Mouse (Mus musculus): ENCODE measurements around the gene Slc47a2. TPM values are rescaled to one million over a fixed set of nuclear protein-coding genes. Genes with fewer than 3 reads are reported as not detected.
A peak's percentile ranks its signal among the peaks of the same experiment; 100 is the strongest.

Gene Slc47a2
- polyA plus RNA-seq (2014; fragmentation: Nextera tagmentation; extraction: Ambion mirVana), result 0.07 TPM in 1 of 2 replicates, not detected in the other

DNA sequence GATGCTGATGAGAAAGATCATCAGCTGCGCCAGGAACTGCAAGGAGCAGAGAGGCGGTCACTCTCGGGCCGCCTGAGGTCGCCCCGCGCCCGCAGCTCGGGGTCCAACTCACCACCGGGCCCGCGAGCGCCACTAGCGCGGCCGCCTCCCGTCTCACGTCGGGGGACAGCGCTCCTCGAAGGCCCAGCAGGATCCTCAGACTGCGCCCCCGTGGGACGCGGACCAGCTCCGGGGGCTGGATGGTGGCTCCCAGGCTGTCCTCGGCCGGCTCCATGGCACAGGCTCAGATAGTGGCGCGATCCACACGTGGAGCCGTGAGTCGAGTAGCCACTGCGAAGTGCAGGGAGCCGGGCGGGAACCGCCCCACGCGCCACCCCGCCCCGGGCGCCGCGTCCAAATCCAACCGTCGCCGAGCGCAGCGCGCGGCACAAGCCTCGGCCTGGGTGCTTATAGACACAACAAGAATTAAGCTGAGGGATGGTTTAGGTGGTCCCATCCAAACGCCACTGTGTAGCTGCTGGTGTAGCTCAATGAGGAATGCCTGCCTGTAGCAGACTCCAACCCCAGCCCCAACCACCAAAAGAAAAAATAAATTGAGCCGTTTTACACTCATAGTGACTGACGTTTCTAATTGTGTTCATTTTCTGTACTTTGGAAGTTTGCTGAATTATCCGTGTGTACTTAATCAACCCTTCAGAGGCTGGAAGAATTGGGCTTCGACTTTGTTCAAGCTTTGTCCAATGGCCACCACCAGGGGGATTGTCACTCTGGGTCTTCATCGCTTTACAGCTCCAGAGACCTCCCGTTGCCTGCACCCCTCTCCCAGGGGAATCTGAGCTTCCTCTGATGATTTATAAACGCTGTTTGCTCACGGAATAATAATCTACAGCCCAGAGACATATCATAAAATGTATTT, at the start of gene Slc47a2:
TSS of gene Slc47a2 (minus strand) at position 356 of the 916 bp plus-strand sequence.
- H3K4me1 ChIP-seq (replicated peaks; ENCODE audit: control insufficient read depth, insufficient read depth, low read length), result 0 out of 2 replicates have a peak, but pooled peaks cover 4% of the 10 kb centered on the region
- H3K9ac ChIP-seq (ENCODE audit: low read depth, low read length), result no peak within 1 kb of the TSS
- no peaks in the 10 kb centered on the region for H3K9me3 ChIP-seq (ENCODE audit: control insufficient read depth, low read length)
- no peaks in the 10 kb centered on the region for H3K36me3 ChIP-seq (ENCODE audit: control insufficient read depth, insufficient read depth, low read length)
- peaks cover 44% of the 10 kb centered on the region for H3K27me3 ChIP-seq (replicated peaks; ENCODE audit: control insufficient read depth, insufficient read depth, low read length)
- no peak for ATAC-seq (replicated peaks; ENCODE audit: low FRiP score)
- no peak for DNase-seq (ENCODE audit: low spot score)
- WGBS, result 9% methylated on average over 61 of the region's 61 CpGs
- peak within 1 kb of the TSS; percentile 65 for H3K4me2 ChIP-seq
- H3K27ac ChIP-seq (ENCODE audit: low read depth, low read length), result no peak within 1 kb of the TSS
- peak within 1 kb of the TSS; percentile 43 for H3K4me3 ChIP-seq (ENCODE audit: low read depth, low read length)

GRCm38 (mm10) chr11:61388936-61389335, 46.3 kb upstream of the Slc47a2 start:
- no peaks in the 10 kb centered on the region for H3K9me3 ChIP-seq (ENCODE audit: control insufficient read depth, low read length)
- WGBS, result 64% methylated on average over 4 of the region's 4 CpGs
- no peak overlapping the region for H3K4me3 ChIP-seq (ENCODE audit: low read depth, low read length)
- DNase-seq (ENCODE audit: low spot score) (no peak), ATAC-seq (replicated peaks; ENCODE audit: low FRiP score) (no peak)
- no peak overlapping the region for H3K9ac ChIP-seq (ENCODE audit: low read depth, low read length)
- no peaks in the 10 kb centered on the region for H3K36me3 ChIP-seq (ENCODE audit: control insufficient read depth, insufficient read depth, low read length)
- no peaks in the 10 kb centered on the region for H3K27me3 ChIP-seq (replicated peaks; ENCODE audit: control insufficient read depth, insufficient read depth, low read length)
- no peak overlapping the region for H3K4me2 ChIP-seq
- H3K4me1 ChIP-seq (replicated peaks; ENCODE audit: control insufficient read depth, insufficient read depth, low read length), result no peaks in the 10 kb centered on the region
- H3K27ac ChIP-seq (ENCODE audit: low read depth, low read length), result no peak overlapping the region

DNA sequence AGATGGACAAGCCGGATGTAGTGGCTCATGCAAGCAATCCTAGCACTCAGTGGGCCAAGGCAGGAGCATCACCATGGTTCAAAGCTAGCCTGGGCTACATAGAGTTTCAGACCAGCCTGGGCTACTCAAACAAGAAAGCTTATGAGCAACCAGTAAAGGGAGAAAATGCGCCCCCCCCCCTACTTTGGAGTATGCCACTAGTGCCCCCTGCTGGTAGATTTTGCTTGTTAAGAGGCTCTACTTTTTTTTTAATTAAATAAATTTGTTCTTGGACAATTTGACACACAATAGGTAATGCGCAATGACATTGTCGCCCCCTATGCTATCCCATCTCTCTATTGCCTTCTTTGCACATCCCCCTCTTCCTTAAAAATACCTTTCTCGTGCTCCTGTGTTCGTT, 45.4 kb upstream of the Slc47a2 start:
- 57% methylated on average over 6 of the region's 6 CpGs for WGBS
- Histone ChIP-seq H3K4me2 (no peak overlapping the region), H3K4me3 (ENCODE audit: low read depth, low read length) (no peak overlapping the region), H3K9me3 (ENCODE audit: control insufficient read depth, low read length) (no peaks in the 10 kb centered on the region), H3K27me3 (replicated peaks; ENCODE audit: control insufficient read depth, insufficient read depth, low read length) (no peaks in the 10 kb centered on the region), H3K4me1 (replicated peaks; ENCODE audit: control insufficient read depth, insufficient read depth, low read length) (no peaks in the 10 kb centered on the region), H3K36me3 (ENCODE audit: control insufficient read depth, insufficient read depth, low read length) (no peaks in the 10 kb centered on the region), H3K9ac (ENCODE audit: low read depth, low read length) (no peak overlapping the region), H3K27ac (ENCODE audit: low read depth, low read length) (no peak overlapping the region)
- DNase-seq (ENCODE audit: low spot score) (peak; percentile 41), ATAC-seq (replicated peaks; ENCODE audit: low FRiP score) (no peak)

DNA sequence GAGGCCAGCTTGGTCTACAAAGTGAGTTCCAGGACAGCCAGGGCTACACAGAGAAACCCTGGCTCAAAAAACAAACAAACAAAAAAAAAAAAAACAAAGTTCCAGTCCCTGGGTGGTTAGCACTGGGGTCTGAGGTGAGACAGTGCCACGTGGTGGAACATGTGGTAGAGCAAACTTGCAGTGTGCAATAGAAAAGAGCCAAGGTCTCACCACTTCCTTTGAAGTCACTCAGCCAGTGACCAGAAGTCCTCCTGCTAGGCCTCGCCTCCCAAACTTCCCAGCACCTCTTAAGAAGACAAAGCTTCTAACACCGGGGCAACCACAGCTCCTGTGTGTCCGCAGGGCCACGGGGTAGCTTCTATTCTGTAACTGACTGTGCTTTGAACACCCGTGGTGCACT, 44.6 kb upstream of the Slc47a2 start:
- H3K27me3 ChIP-seq (replicated peaks; ENCODE audit: control insufficient read depth, insufficient read depth, low read length), result no peaks in the 10 kb centered on the region
- no peaks in the 10 kb centered on the region for H3K9me3 ChIP-seq (ENCODE audit: control insufficient read depth, low read length)
- H3K4me1 ChIP-seq (replicated peaks; ENCODE audit: control insufficient read depth, insufficient read depth, low read length), result no peaks in the 10 kb centered on the region
- no peaks in the 10 kb centered on the region for H3K36me3 ChIP-seq (ENCODE audit: control insufficient read depth, insufficient read depth, low read length)
- 66% methylated on average over 6 of the region's 6 CpGs for WGBS
- no peak for ATAC-seq (replicated peaks; ENCODE audit: low FRiP score)
- H3K27ac ChIP-seq (ENCODE audit: low read depth, low read length), result no peak overlapping the region
- no peak overlapping the region for H3K4me2 ChIP-seq
- no peak overlapping the region for H3K9ac ChIP-seq (ENCODE audit: low read depth, low read length)
- DNase-seq (ENCODE audit: low spot score), result no peak
- H3K4me3 ChIP-seq (ENCODE audit: low read depth, low read length), result no peak overlapping the region

DNA sequence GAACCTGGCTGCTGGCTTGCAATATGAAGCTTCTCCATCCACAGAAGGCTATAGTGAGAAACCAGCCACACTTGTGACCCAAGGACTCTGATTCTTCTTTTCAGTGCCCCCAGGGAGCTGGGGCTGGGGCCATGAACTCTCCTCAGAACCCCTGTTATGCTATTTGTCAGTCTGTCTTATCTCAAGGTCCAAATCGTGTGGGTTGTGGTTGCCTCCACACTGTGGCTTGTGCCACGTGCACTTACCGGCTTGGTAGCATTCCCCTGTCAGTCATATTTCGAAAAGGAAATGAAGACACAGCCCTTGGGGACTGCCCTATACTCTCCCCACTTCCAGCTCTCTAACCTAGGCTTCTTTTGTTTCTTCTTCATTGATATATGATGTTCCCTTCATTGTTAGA, 43.1 kb upstream of the Slc47a2 start:
- no peaks in the 10 kb centered on the region for H3K9me3 ChIP-seq (ENCODE audit: control insufficient read depth, low read length)
- no peak overlapping the region for H3K4me3 ChIP-seq (ENCODE audit: low read depth, low read length)
- H3K27me3 ChIP-seq (replicated peaks; ENCODE audit: control insufficient read depth, insufficient read depth, low read length), result no peaks in the 10 kb centered on the region
- H3K36me3 ChIP-seq (ENCODE audit: control insufficient read depth, insufficient read depth, low read length), result no peaks in the 10 kb centered on the region
- no peak overlapping the region for H3K4me2 ChIP-seq
- DNase-seq (ENCODE audit: low spot score) (no peak), ATAC-seq (replicated peaks; ENCODE audit: low FRiP score) (no peak)
- H3K27ac ChIP-seq (ENCODE audit: low read depth, low read length), result no peak overlapping the region
- 42% methylated on average over 4 of the region's 4 CpGs for WGBS
- H3K4me1 ChIP-seq (replicated peaks; ENCODE audit: control insufficient read depth, insufficient read depth, low read length), result no peaks in the 10 kb centered on the region
- no peak overlapping the region for H3K9ac ChIP-seq (ENCODE audit: low read depth, low read length)

- Histone ChIP-seq H3K4me2 (no peak overlapping the region), H3K36me3 (ENCODE audit: control insufficient read depth, insufficient read depth, low read length) (no peaks in the 10 kb centered on the region), H3K9ac (ENCODE audit: low read depth, low read length) (no peak overlapping the region), H3K9me3 (ENCODE audit: control insufficient read depth, low read length) (no peaks in the 10 kb centered on the region), H3K4me1 (replicated peaks; ENCODE audit: control insufficient read depth, insufficient read depth, low read length) (0 out of 2 replicates have a peak, but pooled peaks cover 5% of the 10 kb centered on the region), H3K27ac (ENCODE audit: low read depth, low read length) (no peak overlapping the region), H3K27me3 (replicated peaks; ENCODE audit: control insufficient read depth, insufficient read depth, low read length) (peaks cover 36% of the 10 kb centered on the region), H3K4me3 (ENCODE audit: low read depth, low read length) (no peak overlapping the region)
- no peak for ATAC-seq (replicated peaks; ENCODE audit: low FRiP score)
- WGBS, result 69% methylated on average over 1 of the region's 1 CpGs
- DNase-seq (ENCODE audit: low spot score), result no peak
Measured at GRCm38 (mm10) chr11:61381272-61381671, 38.6 kb upstream of the Slc47a2 start.

DNA sequence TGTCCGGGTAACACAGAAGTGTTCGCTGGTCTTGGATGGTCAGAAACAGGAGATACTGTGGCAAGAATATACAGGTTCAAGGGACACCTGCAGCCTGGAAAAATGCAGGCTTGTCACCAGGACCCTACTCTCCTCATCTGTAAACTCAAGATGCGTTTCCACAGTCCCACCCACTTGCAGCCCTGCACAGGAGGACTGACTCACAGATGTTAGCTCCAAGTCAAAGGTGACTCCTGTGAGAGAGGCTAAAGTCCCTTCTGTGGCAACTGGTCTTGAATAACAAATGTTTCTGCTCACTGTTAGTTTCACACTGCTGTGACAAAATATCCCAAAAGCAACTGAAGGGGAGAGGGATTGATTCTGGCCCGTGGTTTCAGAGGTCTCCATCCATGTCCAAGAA, 36.0 kb upstream of the Slc47a2 start:
- H3K27ac ChIP-seq (ENCODE audit: low read depth, low read length), result no peak overlapping the region
- 0 out of 2 replicates have a peak, but pooled peaks cover 5% of the 10 kb centered on the region for H3K4me1 ChIP-seq (replicated peaks; ENCODE audit: control insufficient read depth, insufficient read depth, low read length)
- H3K4me3 ChIP-seq (ENCODE audit: low read depth, low read length), result no peak overlapping the region
- peaks cover 42% of the 10 kb centered on the region for H3K27me3 ChIP-seq (replicated peaks; ENCODE audit: control insufficient read depth, insufficient read depth, low read length)
- H3K9me3 ChIP-seq (ENCODE audit: control insufficient read depth, low read length), result no peaks in the 10 kb centered on the region
- 60% methylated on average over 4 of the region's 4 CpGs for WGBS
- DNase-seq (ENCODE audit: low spot score) (no peak), ATAC-seq (replicated peaks; ENCODE audit: low FRiP score) (no peak)
- H3K9ac ChIP-seq (ENCODE audit: low read depth, low read length), result no peak overlapping the region
- no peaks in the 10 kb centered on the region for H3K36me3 ChIP-seq (ENCODE audit: control insufficient read depth, insufficient read depth, low read length)
- no peak overlapping the region for H3K4me2 ChIP-seq

- no peaks in the 10 kb centered on the region for H3K36me3 ChIP-seq (ENCODE audit: control insufficient read depth, insufficient read depth, low read length)
- H3K9ac ChIP-seq (ENCODE audit: low read depth, low read length), result no peak within 1 kb of the TSS
- 0 out of 2 replicates have a peak, but pooled peaks cover 5% of the 10 kb centered on the region for H3K4me1 ChIP-seq (replicated peaks; ENCODE audit: control insufficient read depth, insufficient read depth, low read length)
- ATAC-seq (replicated peaks; ENCODE audit: low FRiP score) (no peak), DNase-seq (ENCODE audit: low spot score) (peak; percentile 39)
- H3K27ac ChIP-seq (ENCODE audit: low read depth, low read length), result no peak within 1 kb of the TSS
- H3K4me2 ChIP-seq, result peak within 1 kb of the TSS; percentile 65
- no peaks in the 10 kb centered on the region for H3K9me3 ChIP-seq (ENCODE audit: control insufficient read depth, low read length)
- 16% methylated on average over 39 of the region's 39 CpGs for WGBS
- peaks cover 42% of the 10 kb centered on the region for H3K27me3 ChIP-seq (replicated peaks; ENCODE audit: control insufficient read depth, insufficient read depth, low read length)
- H3K4me3 ChIP-seq (ENCODE audit: low read depth, low read length), result peak within 1 kb of the TSS; percentile 36
Measured at GRCm38 (mm10) chr11:61377881-61378613, 35.4 kb upstream of the Slc47a2 start, which contains the start of gene Slc47a1. Slc47a1 (minus strand) TSS chr11:61378345.

Measured in liver, embryonic 11.5 days (tissue).